Mouse (Mus musculus) thymus, adult 18-20 months (tissue): ENCODE data around the gene Rep15.

ENCODE experiments used
- DNase-seq, 2 experiments: peaks; one replicate each; pipeline ENCODE4 v3.0.0; 2022; ENCODE audit warnings: mixed read lengths in 2 of 2

Rep15 gene

GRCm38 (mm10) chr6:147032303-147032925, at the start of gene Rep15:
Gene Rep15 (plus strand): TSS chr6:147032584.
- DNase-seq = no peak

- DNase-seq = no peak
These were observed 47.8 kb upstream of the Rep15 start for GRCm38 (mm10) chr6:146984569-146984968.

- DNase-seq = no peak
These were observed 38.1 kb upstream of the Rep15 start for GRCm38 (mm10) chr6:146994236-146994635.

DNA sequence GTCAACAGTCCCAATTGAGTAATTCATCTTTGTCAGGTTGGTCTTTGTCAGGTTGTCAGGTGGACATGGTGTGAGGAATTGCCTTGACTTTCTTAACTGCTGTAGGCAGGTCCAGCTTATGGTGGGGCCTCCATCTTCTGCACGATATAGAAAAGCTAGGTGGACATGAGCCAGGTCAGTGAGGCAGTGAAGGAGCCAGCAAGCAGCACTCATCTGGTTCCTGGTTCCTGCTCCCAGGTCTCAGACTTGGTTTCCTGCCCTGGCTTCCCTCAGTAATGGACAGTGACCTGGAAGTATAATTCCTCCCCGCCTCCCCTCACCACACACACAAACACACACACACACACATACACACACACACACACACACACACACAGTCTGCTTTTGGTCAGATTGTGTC, 37.0 kb upstream of the Rep15 start:
- DNase-seq = no peak

GRCm38 (mm10) chr6:146995878-146996277, 36.5 kb upstream of the Rep15 start:
- no peak for DNase-seq

DNA sequence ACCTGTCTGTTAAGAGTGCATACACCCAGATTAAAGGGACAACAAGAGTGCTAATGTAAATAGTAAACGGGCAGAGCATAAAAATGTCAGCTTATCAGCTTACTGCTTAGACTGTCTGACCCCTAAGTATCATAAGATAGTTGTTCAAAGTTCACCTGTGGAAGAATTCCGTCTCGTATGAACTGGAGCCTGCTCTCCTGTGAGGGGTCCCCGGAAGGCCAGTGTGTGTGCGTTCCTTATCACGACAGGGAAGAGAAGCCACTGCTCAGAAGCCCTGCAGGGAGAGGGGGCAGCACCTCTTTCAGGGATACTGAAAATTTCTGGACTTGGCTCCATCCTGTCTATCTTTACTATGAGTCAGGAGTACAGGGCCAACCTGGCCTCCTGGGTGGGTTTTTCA, 35.4 kb upstream of the Rep15 start:
- no peak for DNase-seq

- no peak for DNase-seq
These were observed 33.7 kb upstream of the Rep15 start for GRCm38 (mm10) chr6:146998710-146999109.

DNA sequence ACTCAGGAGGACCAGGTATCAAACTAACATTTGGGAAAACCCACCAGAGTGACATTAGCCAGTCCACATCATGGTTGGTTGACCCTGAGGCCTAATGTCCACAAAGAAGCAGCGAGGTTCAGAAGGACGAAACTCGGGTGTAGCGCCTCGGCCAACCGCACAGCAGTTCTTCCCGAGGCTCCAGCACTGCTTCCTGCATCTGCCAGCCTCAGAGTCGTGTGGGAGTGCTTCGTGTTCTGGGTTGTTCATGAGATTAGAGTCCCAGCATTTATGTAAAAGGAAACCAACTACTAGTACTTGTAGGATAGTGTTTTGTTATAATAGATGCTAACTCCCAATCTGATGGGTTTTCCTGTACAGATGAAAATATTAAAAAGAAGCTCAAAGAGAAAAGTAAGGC, 33.1 kb upstream of the Rep15 start:
- no peak for DNase-seq

- no peak for DNase-seq
These were observed 32.6 kb upstream of the Rep15 start for GRCm38 (mm10) chr6:146999755-147000154.

- DNase-seq = peak; percentile 11 to 13
These were observed 24.2 kb upstream of the Rep15 start for GRCm38 (mm10) chr6:147008148-147008547.

GRCm38 (mm10) chr6:147010358-147010757, 22.0 kb upstream of the Rep15 start:
- DNase-seq = no peak

DNA sequence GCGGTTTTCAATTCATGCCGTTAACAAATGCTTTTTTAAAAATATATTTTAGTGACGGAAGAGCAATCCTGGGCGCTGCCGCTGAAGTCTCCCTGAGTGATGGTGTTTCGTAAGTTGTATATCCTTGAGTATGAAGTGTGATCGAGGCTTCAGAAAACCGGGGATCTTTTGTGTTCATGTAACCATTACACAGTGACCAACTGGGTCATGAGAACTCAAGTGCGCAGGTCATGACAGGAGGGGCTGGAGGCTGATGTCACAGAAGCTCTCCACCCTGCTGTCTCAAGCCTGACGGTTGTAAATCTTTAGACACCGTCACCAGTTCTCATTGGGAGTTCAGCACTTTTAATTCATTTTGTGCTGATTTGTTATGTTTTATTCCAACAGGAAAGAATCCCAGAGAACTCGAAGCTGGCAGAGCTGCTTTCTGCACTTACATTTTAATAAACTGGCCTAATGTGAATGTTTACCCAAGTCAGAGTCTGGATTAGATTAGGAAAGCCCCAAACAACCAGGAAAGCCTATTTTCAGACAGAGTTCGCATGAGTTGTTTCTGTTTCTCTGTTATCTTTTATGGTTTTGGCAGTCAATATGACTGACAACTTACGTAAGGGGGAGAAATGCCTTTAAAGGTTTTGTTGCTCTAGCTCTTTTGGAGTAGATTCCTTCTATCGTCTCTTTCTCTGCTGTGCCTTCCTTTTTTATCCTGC, 21.4 kb upstream of the Rep15 start:
- DNase-seq = no peak

DNA sequence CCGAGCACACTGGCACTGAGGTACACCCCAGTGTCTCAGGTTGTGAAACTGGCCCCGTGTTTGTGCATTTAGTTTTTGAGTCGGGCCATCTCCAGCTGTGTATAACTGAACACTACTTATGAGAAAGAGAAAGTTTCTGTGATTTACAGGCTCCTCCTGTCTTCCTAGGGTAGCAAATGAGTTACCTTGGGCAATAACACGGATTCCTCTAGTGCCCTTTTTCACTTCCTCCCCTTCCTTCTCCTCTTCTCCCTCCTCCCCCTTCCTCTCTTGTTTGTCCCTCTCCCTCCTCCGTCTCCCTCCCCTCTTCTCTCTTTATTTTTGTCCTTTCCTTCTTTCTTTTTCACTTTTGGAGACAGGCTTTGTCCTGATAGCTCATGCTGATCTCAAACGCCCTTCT, 20.8 kb upstream of the Rep15 start:
- DNase-seq = no peak

GRCm38 (mm10) chr6:147011977-147012376, 20.4 kb upstream of the Rep15 start:
- no peak for DNase-seq

- no peak for DNase-seq
These were observed 18.8 kb upstream of the Rep15 start for GRCm38 (mm10) chr6:147013546-147013945.

- no peak for DNase-seq
These were observed 14.5 kb upstream of the Rep15 start for GRCm38 (mm10) chr6:147017906-147018305.

- DNase-seq = no peak
These were observed 14.0 kb upstream of the Rep15 start for GRCm38 (mm10) chr6:147018364-147018763.

GRCm38 (mm10) chr6:147021181-147021580, 11.2 kb upstream of the Rep15 start:
- DNase-seq = no peak

- no peak for DNase-seq
These were observed 9.8 kb upstream of the Rep15 start for GRCm38 (mm10) chr6:147022375-147023132.

- no peak for DNase-seq
These were observed 9.3 kb upstream of the Rep15 start for GRCm38 (mm10) chr6:147023133-147023395.

- DNase-seq = no peak
These were observed 8.8 kb upstream of the Rep15 start for GRCm38 (mm10) chr6:147023568-147023967.

- DNase-seq = no peak
These were observed 7.6 kb upstream of the Rep15 start for GRCm38 (mm10) chr6:147024761-147025160.

- DNase-seq = no peak
These were observed 4.0 kb upstream of the Rep15 start for GRCm38 (mm10) chr6:147028396-147028795.

DNA sequence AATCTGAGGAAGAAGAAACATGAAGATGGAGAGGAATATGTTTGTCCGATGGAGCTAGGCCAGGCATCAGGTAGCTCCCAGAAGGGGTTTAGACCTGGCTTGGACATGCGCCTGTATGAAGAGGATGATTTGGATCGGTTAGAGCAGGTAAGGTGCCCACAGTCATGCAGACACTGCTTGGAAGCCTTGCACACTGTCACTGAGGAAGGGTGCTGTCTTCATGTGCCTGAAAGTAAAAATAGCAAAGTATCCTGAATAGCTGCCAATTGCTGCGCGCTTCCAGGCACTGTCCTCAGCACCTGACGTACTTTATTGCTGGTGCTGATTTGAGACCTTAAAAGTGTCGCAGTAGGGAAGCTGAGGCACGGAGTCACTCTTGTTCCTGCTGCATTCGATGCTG, 2.8 kb upstream of the Rep15 start:
- no peak for DNase-seq
